Mouse (Mus musculus) myocyte (in vitro differentiated cells): ENCODE data around the gene Vps37b. TPM values are rescaled to one million over a fixed set of nuclear protein-coding genes. Genes with fewer than 3 reads are reported as not detected.

Experiments used
- H3K27me3 ChIP-seq: one replicate; pipeline ENCODE4 v1.6.1; 2011; ENCODE audit not compliant: control insufficient read depth, insufficient read depth, insufficient read length
- H3K36me3 ChIP-seq: one replicate; pipeline ENCODE4 v1.6.1; 2011; ENCODE audit not compliant: control insufficient read depth, insufficient read depth
- H3K4me2 ChIP-seq: one replicate; pipeline ENCODE4 v1.6.1; 2011; ENCODE audit warnings: low read depth, control low read depth
- H3K4me3 ChIP-seq: one replicate; pipeline ENCODE4 v1.5.1; 2011; ENCODE audit warnings: mild to moderate bottlenecking, control low read depth, moderate library complexity
- H3K79me2 ChIP-seq: one replicate; pipeline ENCODE4 v1.6.1; 2011; ENCODE audit not compliant: control insufficient read depth, insufficient read depth
- H3ac ChIP-seq: one replicate; pipeline ENCODE4 v1.6.1; 2011; ENCODE audit not compliant: control insufficient read depth, insufficient read length
- CEBPB ChIP-seq: IDR thresholded peaks from 2 replicates; pipeline ENCODE4 v1.6.1; 2011; ENCODE audit warnings: mild to moderate bottlenecking, moderate library complexity; ENCODE audit not compliant: poor library complexity, insufficient read depth, severe bottlenecking
- E2F4 ChIP-seq: IDR thresholded peaks from one replicate; pipeline ENCODE4 v1.6.1; 2011; ENCODE audit warnings: mild to moderate bottlenecking, control low read depth, moderate library complexity; ENCODE audit not compliant: insufficient read depth
- MAX ChIP-seq: IDR thresholded peaks from one replicate; pipeline ENCODE4 v1.6.1; 2011; ENCODE audit warnings: low read depth, mild to moderate bottlenecking, control low read depth
- MYOD1 ChIP-seq, 3 experiments: IDR thresholded peaks; one replicate each; pipeline ENCODE4 v1.6.1; 2011; ENCODE audit warnings: control low read depth in 2 of 3, low read depth in 2 of 3, mild to moderate bottlenecking in 2 of 3, moderate library complexity in 1 of 3; ENCODE audit not compliant: insufficient read length in 2 of 3, control insufficient read depth in 1 of 3
- MYOG ChIP-seq, 3 experiments: IDR thresholded peaks; one replicate each; pipeline ENCODE4 v1.6.1; 2011; ENCODE audit warnings: control low read depth in 2 of 3, low read depth in 2 of 3, mild to moderate bottlenecking in 2 of 3; ENCODE audit not compliant: insufficient read length in 2 of 3, control insufficient read depth in 1 of 3, insufficient read depth in 1 of 3
- POLR2A ChIP-seq: IDR thresholded peaks from one replicate; pipeline ENCODE4 v1.6.1; 2011; ENCODE audit warnings: low read depth, mild to moderate bottlenecking, control low read depth, moderate library complexity; ENCODE audit not compliant: insufficient read length
- POLR2AphosphoS2 ChIP-seq: IDR thresholded peaks from one replicate; pipeline ENCODE4 v1.6.1; 2011; ENCODE audit warnings: low read depth, control low read depth; ENCODE audit not compliant: insufficient read length
- REST ChIP-seq: IDR thresholded peaks from one replicate; pipeline ENCODE4 v1.6.1; 2011; ENCODE audit warnings: mild to moderate bottlenecking, control low read depth, moderate library complexity; ENCODE audit not compliant: insufficient read depth, insufficient read length
- SRF ChIP-seq: IDR thresholded peaks from one replicate; pipeline ENCODE4 v1.6.1; 2011; ENCODE audit warnings: low read depth; ENCODE audit not compliant: control insufficient read depth, insufficient read length
- TCF12 ChIP-seq: IDR thresholded peaks from one replicate; pipeline ENCODE4 v1.6.1; 2011; ENCODE audit warnings: mild to moderate bottlenecking, control low read depth; ENCODE audit not compliant: poor library complexity, insufficient read depth, severe bottlenecking
- TCF3 ChIP-seq: IDR thresholded peaks from one replicate; pipeline ENCODE4 v1.6.1; 2011; ENCODE audit warnings: low read depth, control low read depth; ENCODE audit not compliant: insufficient read length
- USF1 ChIP-seq: IDR thresholded peaks from one replicate; pipeline ENCODE4 v1.6.1; 2011; ENCODE audit warnings: low read depth, mild to moderate bottlenecking, control low read depth, moderate library complexity
- polyA plus RNA-seq: library from polyadenylated mRNA; unstranded; fragments of >200 nt; fragmentation: generic; extraction: Trizol; gene quantifications from one replicate; pipeline ENCODE4 v1.2.1, GENCODE M21; 2012; ENCODE audit warnings: missing spikeins

The Vps37b gene
- polyA plus RNA-seq, 1 experiment, result 18.7 TPM

DNA sequence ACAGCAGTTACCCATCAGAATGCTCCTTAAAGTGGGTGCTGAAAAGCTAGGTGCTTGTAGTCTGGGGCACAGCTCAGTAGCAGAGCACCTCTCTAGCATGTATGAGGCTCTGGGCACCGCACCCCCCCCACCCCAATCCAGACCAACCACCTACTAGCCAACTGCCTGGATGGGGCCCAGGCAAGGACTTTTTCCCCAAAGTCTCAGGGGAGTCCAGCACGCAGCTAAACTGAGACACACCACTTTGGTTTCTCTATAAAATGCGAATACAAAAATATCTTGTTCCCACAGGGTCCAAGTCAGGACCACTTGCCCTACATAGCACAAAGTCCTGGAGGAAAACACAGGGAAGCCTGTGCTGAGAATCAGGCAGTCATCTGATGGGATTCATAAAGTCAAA lies 17.9 kb downstream of the Vps37b start:
- H3K4me2 ChIP-seq, result no peak overlapping the region
- H3K79me2 ChIP-seq, result peaks cover 69% of the 10 kb centered on the region
- TF ChIP-seq REST (no peak), POLR2AphosphoS2 (no peak), E2F4 (no peak), MAX (no peak), MYOG (IDR thresholded peaks at IDR 0.05; ENCODE audit: control insufficient read depth in 1 of 3, insufficient read depth in 1 of 3, insufficient read length in 2 of 3, low read depth in 2 of 3) (no peak), TCF12 (no peak), TCF3 (no peak), USF1 (no peak), SRF (no peak), MYOD1 (IDR thresholded peaks at IDR 0.05; ENCODE audit: control insufficient read depth in 1 of 3, insufficient read length in 2 of 3, low read depth in 2 of 3) (no peak), POLR2A (no peak), CEBPB (no peak)
- no peak overlapping the region for H3ac ChIP-seq
- peaks cover 10% of the 10 kb centered on the region for H3K36me3 ChIP-seq
- no peak overlapping the region for H3K4me3 ChIP-seq
- no peaks in the 10 kb centered on the region for H3K27me3 ChIP-seq

DNA sequence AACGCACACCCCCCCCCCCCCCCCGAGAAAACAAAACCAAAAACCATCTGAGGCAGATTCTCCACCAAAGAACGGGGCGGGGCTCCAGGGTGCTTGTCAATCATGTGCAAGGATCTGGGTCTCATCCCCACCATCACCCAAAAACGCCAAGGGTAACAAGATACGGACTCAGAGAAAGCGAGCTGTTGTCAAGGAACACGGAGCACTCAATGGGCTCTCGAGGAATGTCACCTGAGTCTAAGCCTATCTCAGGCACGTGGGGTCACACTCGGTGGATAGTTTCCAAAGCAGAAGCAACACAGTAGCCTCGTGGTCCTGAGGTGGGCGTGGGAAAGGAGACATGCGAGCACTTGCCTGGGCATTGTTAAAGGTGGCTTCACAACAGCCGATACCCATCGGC lies 18.3 kb downstream of the Vps37b start:
- peaks cover 65% of the 10 kb centered on the region for H3K79me2 ChIP-seq
- no peak overlapping the region for H3K4me3 ChIP-seq
- no peaks in the 10 kb centered on the region for H3K27me3 ChIP-seq
- TF ChIP-seq CEBPB, result no peak
- TF ChIP-seq MAX, result no peak
- TF ChIP-seq TCF3, result no peak
- TF ChIP-seq TCF12, result no peak
- TF ChIP-seq REST, result no peak
- no peak for TF ChIP-seq SRF
- TF ChIP-seq MYOG (IDR thresholded peaks at IDR 0.05; ENCODE audit: control insufficient read depth in 1 of 3, insufficient read depth in 1 of 3, insufficient read length in 2 of 3, low read depth in 2 of 3), result no peak
- no peak for TF ChIP-seq E2F4
- no peak for TF ChIP-seq MYOD1 (IDR thresholded peaks at IDR 0.05; ENCODE audit: control insufficient read depth in 1 of 3, insufficient read length in 2 of 3, low read depth in 2 of 3)
- TF ChIP-seq USF1, result no peak
- no peak for TF ChIP-seq POLR2A
- no peak for TF ChIP-seq POLR2AphosphoS2
- H3K4me2 ChIP-seq, result no peak overlapping the region
- H3K36me3 ChIP-seq, result peaks cover 10% of the 10 kb centered on the region
- H3ac ChIP-seq, result no peak overlapping the region

DNA sequence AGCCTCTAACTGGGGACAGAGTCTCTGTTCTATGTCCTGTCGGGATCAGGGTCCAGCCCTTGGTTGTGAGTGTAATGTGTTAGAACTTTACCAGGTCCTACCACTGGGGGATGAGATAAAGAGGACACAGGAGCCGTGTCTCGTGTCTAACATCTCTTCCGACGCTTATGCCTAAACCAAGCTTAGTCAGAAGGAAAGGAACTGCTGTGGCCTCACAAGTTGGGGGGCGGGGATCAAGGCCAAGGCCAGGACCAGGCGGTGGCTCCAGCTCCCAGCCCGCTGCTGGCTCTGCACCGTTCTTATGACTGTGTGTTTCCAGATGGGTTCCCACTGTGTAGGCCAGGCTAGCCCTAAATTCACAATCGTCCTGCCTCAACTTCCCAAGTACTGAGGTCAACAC lies 19.2 kb downstream of the Vps37b start:
- no peak for TF ChIP-seq POLR2A
- TF ChIP-seq CEBPB, result no peak
- TF ChIP-seq TCF12, result no peak
- TF ChIP-seq POLR2AphosphoS2, result no peak
- TF ChIP-seq E2F4, result no peak
- TF ChIP-seq REST, result no peak
- TF ChIP-seq USF1, result no peak
- no peak for TF ChIP-seq MAX
- TF ChIP-seq SRF, result no peak
- no peak for TF ChIP-seq MYOG (IDR thresholded peaks at IDR 0.05; ENCODE audit: control insufficient read depth in 1 of 3, insufficient read depth in 1 of 3, insufficient read length in 2 of 3, low read depth in 2 of 3)
- TF ChIP-seq MYOD1 (IDR thresholded peaks at IDR 0.05; ENCODE audit: control insufficient read depth in 1 of 3, insufficient read length in 2 of 3, low read depth in 2 of 3), result no peak
- TF ChIP-seq TCF3, result no peak
- Histone ChIP-seq H3K79me2 (peaks cover 56% of the 10 kb centered on the region), H3ac (no peak overlapping the region), H3K4me2 (no peak overlapping the region), H3K36me3 (peaks cover 10% of the 10 kb centered on the region), H3K4me3 (no peak overlapping the region), H3K27me3 (no peaks in the 10 kb centered on the region)

DNA sequence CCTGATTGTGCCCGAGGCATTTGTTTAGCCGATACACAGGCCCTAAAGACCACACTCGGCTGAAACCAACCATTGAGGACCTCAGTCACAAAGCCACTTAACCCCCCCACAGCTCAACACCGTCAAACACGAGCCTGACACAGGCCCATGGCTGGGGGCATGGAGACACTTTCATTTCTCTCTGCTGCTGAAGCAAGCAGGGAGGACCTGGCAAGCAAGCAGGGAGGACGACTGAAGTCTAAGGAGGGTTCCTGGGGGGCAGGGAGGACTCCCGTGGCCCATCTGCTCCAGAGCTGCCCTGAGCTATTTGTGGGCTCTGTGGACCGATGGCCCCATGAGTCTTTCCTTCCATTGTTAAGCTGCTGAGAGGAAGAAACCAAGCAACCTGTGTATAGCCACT lies 20.1 kb downstream of the Vps37b start:
- Histone ChIP-seq H3K27me3 (no peaks in the 10 kb centered on the region), H3K79me2 (peaks cover 46% of the 10 kb centered on the region), H3K36me3 (peaks cover 10% of the 10 kb centered on the region), H3ac (no peak overlapping the region), H3K4me2 (no peak overlapping the region), H3K4me3 (no peak overlapping the region)
- TF ChIP-seq MYOG (IDR thresholded peaks at IDR 0.05; ENCODE audit: control insufficient read depth in 1 of 3, insufficient read depth in 1 of 3, insufficient read length in 2 of 3, low read depth in 2 of 3) (no peak), MAX (no peak), E2F4 (no peak), POLR2AphosphoS2 (no peak), REST (no peak), USF1 (no peak), CEBPB (no peak), POLR2A (no peak), MYOD1 (IDR thresholded peaks at IDR 0.05; ENCODE audit: control insufficient read depth in 1 of 3, insufficient read length in 2 of 3, low read depth in 2 of 3) (no peak)
